Mouse (Mus musculus): ENCODE data around the gene C2cd2l. TPM values are rescaled to one million over a fixed set of nuclear protein-coding genes. Genes with fewer than 3 reads are reported as not detected.
"Not testable (repeated sequence)": the region's sequence is repeated elsewhere in the genome, so short reads cannot be mapped to it uniquely, and the experiment has no call there.

The C2cd2l gene
- polyA plus RNA-seq, 1 experiment, result 18.8 TPM

- peak overlapping the region; percentile 56 for H3K4me3 ChIP-seq (ENCODE audit: insufficient read depth, poor library complexity, severe bottlenecking)
- H3K27me3 ChIP-seq (ENCODE audit: control insufficient read depth, insufficient read depth, insufficient read length), result no peaks in the 10 kb centered on the region
- H3ac ChIP-seq (ENCODE audit: control insufficient read depth, insufficient read length, low read depth), result peak overlapping the region; percentile 89
- peaks cover 10% of the 10 kb centered on the region for H3K79me3 ChIP-seq (ENCODE audit: low read depth)
- TF ChIP-seq MAX (IDR thresholded peaks at IDR 0.05) (no peak), CEBPB (IDR thresholded peaks at IDR 0.05; ENCODE audit: low read depth) (no peak), MYOD1 (IDR thresholded peaks at IDR 0.05; ENCODE audit: control insufficient read depth, insufficient read length, low read depth) (no peak), MYOG (IDR thresholded peaks at IDR 0.05; ENCODE audit: control insufficient read depth, extremely low read depth, insufficient read length) (no peak), CTCF (IDR thresholded peaks at IDR 0.05; ENCODE audit: control insufficient read depth, insufficient read depth, insufficient read length) (no peak), FOSL1 (IDR thresholded peaks at IDR 0.05; ENCODE audit: insufficient read depth, low read length, poor library complexity, severe bottlenecking) (no peak)
- H3K36me3 ChIP-seq (ENCODE audit: control insufficient read depth, insufficient read depth), result peaks cover 40% of the 10 kb centered on the region
- peaks cover 18% of the 10 kb centered on the region for H3K79me2 ChIP-seq (ENCODE audit: control insufficient read depth, insufficient read depth)
Observed at GRCm38 (mm10) chr9:44327064-44327711, 7.1 kb upstream of the C2cd2l start.

DNA sequence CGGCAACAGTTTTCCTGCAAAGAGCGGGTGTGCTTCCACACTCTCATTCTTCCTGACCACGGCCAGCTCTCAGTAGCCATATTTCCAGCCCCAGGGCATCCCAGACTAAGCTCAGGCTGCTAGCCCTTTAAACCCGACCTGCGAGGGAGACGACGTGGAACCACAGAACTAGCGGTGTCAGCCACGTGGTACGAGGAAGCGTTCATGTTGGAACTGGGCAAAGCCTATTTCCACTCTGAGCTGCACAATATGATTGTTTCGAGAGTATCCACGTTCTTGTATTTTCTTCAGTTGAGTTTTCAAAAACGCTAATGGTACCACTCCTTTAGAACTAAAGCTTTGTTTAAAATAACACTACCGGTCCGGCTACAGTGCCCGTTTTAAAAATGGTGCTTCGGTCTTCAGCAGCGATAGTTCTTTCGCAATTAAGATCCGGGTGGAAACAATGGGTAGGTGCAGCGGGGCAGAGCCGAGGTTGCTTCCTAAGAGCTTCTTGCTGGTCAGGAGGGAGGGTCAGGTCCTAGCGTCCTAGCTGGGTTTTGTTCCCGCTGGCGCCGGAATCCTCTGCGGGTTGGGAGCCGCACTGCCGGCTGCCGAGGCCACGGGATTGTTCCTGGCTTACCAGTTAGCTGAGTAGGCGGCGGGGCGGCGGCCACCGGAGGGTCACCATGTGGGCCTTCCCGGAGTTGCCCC is 6.4 kb upstream of the C2cd2l start:
- TF ChIP-seq MYOG (IDR thresholded peaks at IDR 0.05; ENCODE audit: control insufficient read depth, extremely low read depth, insufficient read length) (no peak), USF1 (IDR thresholded peaks at IDR 0.05; ENCODE audit: low read depth) (peak; percentile 94), MAX (IDR thresholded peaks at IDR 0.05) (peak; percentile 95), CEBPB (IDR thresholded peaks at IDR 0.05; ENCODE audit: low read depth) (peak; percentile 83)
- H3ac ChIP-seq (ENCODE audit: control insufficient read depth, insufficient read length, low read depth), result peak overlapping the region; percentile 89
- peak overlapping the region; percentile 56 for H3K4me3 ChIP-seq (ENCODE audit: insufficient read depth, poor library complexity, severe bottlenecking)

DNA sequence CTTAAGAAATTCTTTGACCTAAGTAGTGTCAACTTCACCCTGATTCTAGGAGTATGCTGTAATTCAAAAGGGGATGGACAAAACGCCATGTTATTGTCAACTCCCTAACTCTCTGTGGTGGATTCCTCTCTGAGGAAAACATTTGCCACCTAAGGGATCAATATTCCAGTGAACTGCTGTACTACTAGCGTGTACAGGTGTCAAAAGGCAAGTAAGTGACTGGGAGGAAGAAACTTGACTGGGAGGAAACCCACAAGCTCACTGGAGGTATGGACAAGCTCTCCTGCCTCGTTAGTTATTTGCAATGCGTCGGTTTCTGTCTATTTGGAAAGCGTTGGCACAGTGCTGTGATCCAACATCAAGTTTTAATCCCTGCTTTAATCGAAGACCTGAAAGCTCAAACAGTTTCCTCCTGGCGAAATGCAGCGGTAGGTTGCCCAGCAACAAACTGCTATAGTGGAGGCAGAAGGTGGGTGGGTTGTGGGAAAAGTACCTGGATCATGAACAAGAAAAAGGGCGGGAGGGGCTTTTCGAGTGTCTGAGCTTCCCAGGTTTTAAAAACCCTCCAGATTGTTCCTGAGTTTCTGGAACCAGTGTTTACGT is 5.8 kb upstream of the C2cd2l start, which contains the start of gene Dpagt1:
Gene Dpagt1, plus strand, starts transcription at position 252 of the 603 bp plus-strand sequence.
- peaks cover 27% of the 10 kb centered on the region for H3K36me3 ChIP-seq (ENCODE audit: control insufficient read depth, insufficient read depth)
- TF ChIP-seq MYOG (IDR thresholded peaks at IDR 0.05; ENCODE audit: control insufficient read depth, extremely low read depth, insufficient read length) (no peak), CTCF (IDR thresholded peaks at IDR 0.05; ENCODE audit: control insufficient read depth, insufficient read depth, insufficient read length) (no peak), CEBPB (IDR thresholded peaks at IDR 0.05; ENCODE audit: low read depth) (no peak), MAX (IDR thresholded peaks at IDR 0.05) (no peak), FOSL1 (IDR thresholded peaks at IDR 0.05; ENCODE audit: insufficient read depth, low read length, poor library complexity, severe bottlenecking) (no peak), MYOD1 (IDR thresholded peaks at IDR 0.05; ENCODE audit: control insufficient read depth, insufficient read length, low read depth) (no peak), USF1 (IDR thresholded peaks at IDR 0.05; ENCODE audit: low read depth) (no peak)
- peaks cover 10% of the 10 kb centered on the region for H3K79me3 ChIP-seq (ENCODE audit: low read depth)
- peak within 1 kb of the TSS; percentile 56 for H3K4me3 ChIP-seq (ENCODE audit: insufficient read depth, poor library complexity, severe bottlenecking)
- no peaks in the 10 kb centered on the region for H3K27me3 ChIP-seq (ENCODE audit: control insufficient read depth, insufficient read depth, insufficient read length)
- H3ac ChIP-seq (ENCODE audit: control insufficient read depth, insufficient read length, low read depth), result peak within 1 kb of the TSS; percentile 89
- peaks cover 18% of the 10 kb centered on the region for H3K79me2 ChIP-seq (ENCODE audit: control insufficient read depth, insufficient read depth)

More for the DNA sequence above, 6.4 kb upstream of the C2cd2l start:
- H3K79me2 ChIP-seq (ENCODE audit: control insufficient read depth, insufficient read depth), result peaks cover 18% of the 10 kb centered on the region
- H3K79me3 ChIP-seq (ENCODE audit: low read depth), result peaks cover 10% of the 10 kb centered on the region
- H3K36me3 ChIP-seq (ENCODE audit: control insufficient read depth, insufficient read depth), result peaks cover 34% of the 10 kb centered on the region
- no peaks in the 10 kb centered on the region for H3K27me3 ChIP-seq (ENCODE audit: control insufficient read depth, insufficient read depth, insufficient read length)

DNA sequence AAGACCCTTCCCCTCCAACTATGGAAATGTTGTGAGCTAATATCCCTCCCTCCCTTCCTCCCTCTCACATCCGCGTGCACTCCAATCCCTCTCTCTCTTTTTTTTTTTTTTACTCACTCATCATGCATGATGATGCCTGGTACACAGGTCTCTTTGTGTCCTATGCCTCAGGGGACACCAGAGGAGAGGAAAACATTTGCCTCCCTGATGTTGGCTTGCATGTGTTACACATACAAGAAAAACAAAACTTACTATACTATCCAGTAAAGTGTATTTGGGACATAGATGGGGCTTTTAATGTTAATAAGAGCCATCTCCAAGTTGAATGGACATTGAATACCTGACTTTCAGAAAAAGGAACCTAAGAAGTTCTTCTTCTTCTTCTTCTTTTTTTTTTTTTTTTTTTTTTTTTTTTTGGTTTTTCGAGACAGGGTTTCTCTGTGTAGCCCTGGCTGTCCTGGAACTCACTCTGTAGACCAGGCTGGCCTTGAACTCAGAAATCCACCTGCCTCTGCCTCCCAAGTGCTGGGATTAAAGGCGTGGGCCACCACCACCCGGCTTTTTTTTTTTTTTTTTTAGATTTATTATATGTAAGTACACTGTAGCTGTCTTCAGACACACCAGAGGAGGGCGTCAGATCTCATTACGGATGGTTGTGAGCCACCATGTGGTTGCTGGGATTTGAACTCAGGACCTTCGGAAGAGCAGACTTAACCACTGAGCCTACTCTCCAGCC is 5.1 kb upstream of the C2cd2l start:
- H3K27me3 ChIP-seq (ENCODE audit: control insufficient read depth, insufficient read depth, insufficient read length); H3K4me3 ChIP-seq (ENCODE audit: insufficient read depth, poor library complexity, severe bottlenecking); H3ac ChIP-seq (ENCODE audit: control insufficient read depth, insufficient read length, low read depth): not testable (repeated sequence)
- peaks cover 21% of the 10 kb centered on the region for H3K36me3 ChIP-seq (ENCODE audit: control insufficient read depth, insufficient read depth)
- H3K79me3 ChIP-seq (ENCODE audit: low read depth), result peaks cover 10% of the 10 kb centered on the region
- H3K79me2 ChIP-seq (ENCODE audit: control insufficient read depth, insufficient read depth), result peaks cover 18% of the 10 kb centered on the region

DNA sequence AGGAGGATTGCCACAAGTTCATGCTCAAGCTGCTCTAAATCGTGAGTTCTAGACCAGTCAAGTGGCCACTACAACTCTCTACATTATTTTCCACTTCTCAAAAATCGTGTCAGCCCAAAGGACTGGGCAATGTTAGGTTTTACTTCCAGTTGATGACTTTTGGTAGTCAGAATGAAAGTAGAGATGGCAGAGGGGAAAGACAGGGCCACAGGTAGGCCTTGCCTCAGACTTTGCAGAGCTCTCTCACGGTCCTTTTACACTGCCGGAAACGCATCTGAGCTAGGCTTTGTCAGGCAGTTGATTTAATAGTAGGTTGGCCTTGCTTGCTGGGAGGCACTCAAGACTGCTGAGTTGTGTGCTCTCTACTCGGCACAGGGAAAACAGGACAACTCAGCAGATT is 4.1 kb upstream of the C2cd2l start:
- Histone ChIP-seq H3ac (ENCODE audit: control insufficient read depth, insufficient read length, low read depth) (no peak overlapping the region), H3K79me3 (ENCODE audit: low read depth) (peaks cover 12% of the 10 kb centered on the region), H3K36me3 (ENCODE audit: control insufficient read depth, insufficient read depth) (peaks cover 12% of the 10 kb centered on the region), H3K79me2 (ENCODE audit: control insufficient read depth, insufficient read depth) (peaks cover 22% of the 10 kb centered on the region), H3K27me3 (ENCODE audit: control insufficient read depth, insufficient read depth, insufficient read length) (no peaks in the 10 kb centered on the region), H3K4me3 (ENCODE audit: insufficient read depth, poor library complexity, severe bottlenecking) (no peak overlapping the region)
- TF ChIP-seq USF1 (IDR thresholded peaks at IDR 0.05; ENCODE audit: low read depth), result no peak
- no peak for TF ChIP-seq MYOG (IDR thresholded peaks at IDR 0.05; ENCODE audit: control insufficient read depth, extremely low read depth, insufficient read length)
- no peak for TF ChIP-seq MYOD1 (IDR thresholded peaks at IDR 0.05; ENCODE audit: control insufficient read depth, insufficient read length, low read depth)
- TF ChIP-seq CEBPB (IDR thresholded peaks at IDR 0.05; ENCODE audit: low read depth), result no peak
- no peak for TF ChIP-seq FOSL1 (IDR thresholded peaks at IDR 0.05; ENCODE audit: insufficient read depth, low read length, poor library complexity, severe bottlenecking)
- TF ChIP-seq CTCF (IDR thresholded peaks at IDR 0.05; ENCODE audit: control insufficient read depth, insufficient read depth, insufficient read length), result no peak
- TF ChIP-seq MAX (IDR thresholded peaks at IDR 0.05), result no peak

DNA sequence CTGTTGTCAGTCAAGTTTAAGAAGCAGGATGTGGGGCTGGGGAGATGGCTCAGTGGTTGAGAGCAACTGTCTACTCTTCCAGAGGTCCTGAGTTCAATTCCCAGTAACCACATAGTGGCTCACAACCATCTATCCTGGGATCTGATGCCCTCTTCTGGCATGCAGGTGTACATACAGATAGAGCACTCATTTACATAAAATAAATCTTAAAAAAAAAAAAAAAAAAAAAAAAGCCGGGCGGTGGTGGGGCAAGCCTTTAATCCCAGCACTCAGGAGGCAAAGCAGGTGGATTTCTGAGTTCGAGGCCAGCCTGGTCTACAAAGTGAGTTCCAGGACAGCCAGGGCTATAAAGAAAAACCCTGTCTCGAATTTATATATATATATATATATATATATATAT is 3.6 kb upstream of the C2cd2l start:
- not testable (repeated sequence) for H3ac ChIP-seq (ENCODE audit: control insufficient read depth, insufficient read length, low read depth); H3K36me3 ChIP-seq (ENCODE audit: control insufficient read depth, insufficient read depth); H3K27me3 ChIP-seq (ENCODE audit: control insufficient read depth, insufficient read depth, insufficient read length); H3K4me3 ChIP-seq (ENCODE audit: insufficient read depth, poor library complexity, severe bottlenecking)
- H3K79me2 ChIP-seq (ENCODE audit: control insufficient read depth, insufficient read depth), result peaks cover 26% of the 10 kb centered on the region
- H3K79me3 ChIP-seq (ENCODE audit: low read depth), result peaks cover 12% of the 10 kb centered on the region
